Mouse (Mus musculus) lung, postnatal 0 days (tissue): ENCODE measurements around the gene Cmtm6. TPM values are rescaled to one million over a fixed set of nuclear protein-coding genes. Genes with fewer than 3 reads are reported as not detected.

Source experiments
- ATAC-seq: fragments of 200-750 bp; cut with Nextera tagmentation; 2 replicates; pipeline ENCODE4 v1.8.0; 2017; ENCODE audit warnings: moderate library complexity
- DNase-seq: peaks from one replicate; pipeline ENCODE4 v3.0.0-alpha.2; 2016; ENCODE audit warnings: low spot score
- H3K27ac ChIP-seq: fragments of 300-500 bp; sonication (generic); 2 replicates; pipeline ENCODE4 v1.5.1; 2014; ENCODE audit warnings: antibody characterized with exemption, mild to moderate bottlenecking, low read length, mixed read lengths
- H3K27me3 ChIP-seq: fragments of 300-500 bp; sonication (generic); replicated peaks from 2 replicates; pipeline ENCODE4 v1.6.1; 2014; ENCODE audit warnings: low read length, mixed read lengths; ENCODE audit not compliant: insufficient read depth
- H3K36me3 ChIP-seq: fragments of 300-500 bp; sonication (generic); 2 replicates; pipeline ENCODE4 v1.6.1; 2014; ENCODE audit warnings: low read length, mixed read lengths; ENCODE audit not compliant: insufficient read depth
- H3K4me1 ChIP-seq: fragments of 300-500 bp; sonication (generic); 2 replicates; pipeline ENCODE4 v1.6.1; 2014; ENCODE audit warnings: antibody characterized with exemption, low read depth, low read length, mixed read lengths; ENCODE audit not compliant: insufficient read depth
- H3K4me2 ChIP-seq: fragments of 300-500 bp; sonication (generic); replicated peaks from 2 replicates; pipeline ENCODE4 v1.6.1; 2014; ENCODE audit warnings: low read depth, mild to moderate bottlenecking, low read length, moderate library complexity, mixed read lengths
- H3K4me3 ChIP-seq: fragments of 300-500 bp; sonication (generic); 2 replicates; pipeline ENCODE4 v1.5.1; 2014; ENCODE audit warnings: low read depth, low read length
- H3K9ac ChIP-seq: fragments of 300-500 bp; sonication (generic); replicated peaks from 2 replicates; pipeline ENCODE4 v1.6.1; 2014; ENCODE audit warnings: low read depth, mild to moderate bottlenecking
- H3K9me3 ChIP-seq: fragments of 300-500 bp; sonication (generic); 2 replicates; pipeline ENCODE4 v1.6.1; 2016; ENCODE audit warnings: low read length, mixed read lengths
- CTCF ChIP-seq: IDR thresholded peaks from 2 replicates; pipeline ENCODE4 v1.5.1; 2016; ENCODE audit warnings: antibody characterized with exemption, mild to moderate bottlenecking
- EP300 ChIP-seq: IDR thresholded peaks from 2 replicates; pipeline ENCODE4 v1.6.1; 2016; ENCODE audit warnings: antibody characterized with exemption, mild to moderate bottlenecking, control low read depth
- WGBS: fragments of 180-500 bp; shearing (Covaris S2); extraction: QIAGEN DNeasy Blood & Tissue Kit; methylation state at CpG from one replicate; pipeline ENCODE4 v1.1.7; 2014; 5-methylcytosine and 5-hydroxymethylcytosine counted together
- polyA plus RNA-seq: library from polyadenylated mRNA; unstranded; fragments of >200 nt; fragmentation: Nextera tagmentation; extraction: Ambion mirVana; gene quantifications from 2 replicates; pipeline ENCODE4 v1.2.1, GENCODE M21; 2015

Gene Cmtm6
- polyA plus RNA-seq, 1 experiment from 2014 or later = 85.5 TPM

GRCm38 (mm10) chr9:114747466-114747865 is 16.6 kb downstream of the Cmtm6 start:
- no peak for ATAC-seq
- WGBS = 86% methylated on average over 12 of the region's 12 CpGs
- Histone ChIP-seq H3K9me3 (no peaks in the 10 kb centered on the region), H3K27me3 (no peaks in the 10 kb centered on the region), H3K4me1 (no peaks in the 10 kb centered on the region), H3K9ac (no peak overlapping the region), H3K4me2 (no peak overlapping the region), H3K4me3 (no peak overlapping the region), H3K27ac (no peak overlapping the region), H3K36me3 (peaks cover 14% of the 10 kb centered on the region)
- TF ChIP-seq CTCF = no peak
- no peak for DNase-seq

GRCm38 (mm10) chr9:114751582-114751981 is 20.7 kb downstream of the Cmtm6 start:
- no peak for ATAC-seq
- H3K36me3 ChIP-seq = peaks cover 14% of the 10 kb centered on the region
- no peak for DNase-seq
- H3K9ac ChIP-seq = no peak overlapping the region
- H3K4me3 ChIP-seq = no peak overlapping the region
- no peak overlapping the region for H3K27ac ChIP-seq
- WGBS = 77% methylated on average over 3 of the region's 3 CpGs
- no peaks in the 10 kb centered on the region for H3K27me3 ChIP-seq
- no peaks in the 10 kb centered on the region for H3K9me3 ChIP-seq
- H3K4me1 ChIP-seq = no peaks in the 10 kb centered on the region
- TF ChIP-seq CTCF (peak; percentile 31; the same call in 1 of the 2 replicates), EP300 (no peak)
- H3K4me2 ChIP-seq = no peak overlapping the region

GRCm38 (mm10) chr9:114752311-114752710 is 21.4 kb downstream of the Cmtm6 start:
- H3K27me3 ChIP-seq = no peaks in the 10 kb centered on the region
- WGBS = 74% methylated on average over 9 of the region's 9 CpGs
- DNase-seq (no peak), ATAC-seq (no peak)
- no peak overlapping the region for H3K4me3 ChIP-seq
- peak overlapping the region; percentile 57; the same call in 1 of the 2 replicates for H3K4me2 ChIP-seq
- no peak overlapping the region for H3K27ac ChIP-seq
- TF ChIP-seq EP300 (no peak), CTCF (no peak)
- peaks cover 13% of the 10 kb centered on the region for H3K36me3 ChIP-seq
- H3K9me3 ChIP-seq = no peaks in the 10 kb centered on the region
- no peaks in the 10 kb centered on the region for H3K4me1 ChIP-seq
- H3K9ac ChIP-seq = no peak overlapping the region

GRCm38 (mm10) chr9:114752863-114753484 is 22.1 kb downstream of the Cmtm6 start:
- Histone ChIP-seq H3K9ac (peak overlapping the region; percentile 17), H3K27ac (peak overlapping the region; percentile 47), H3K4me2 (peak overlapping the region; percentile 57), H3K36me3 (peaks cover 7% of the 10 kb centered on the region), H3K4me3 (peak overlapping the region; percentile 44), H3K4me1 (no peaks in the 10 kb centered on the region), H3K9me3 (no peaks in the 10 kb centered on the region), H3K27me3 (no peaks in the 10 kb centered on the region)
- ATAC-seq (peak; percentile 96), DNase-seq (peak; percentile 97)
- no peak for TF ChIP-seq EP300
- peak; percentile 100 for TF ChIP-seq CTCF
- 6% methylated on average over 34 of the region's 36 CpGs for WGBS

GRCm38 (mm10) chr9:114758272-114758671 is 27.4 kb downstream of the Cmtm6 start:
- no peak for TF ChIP-seq EP300
- no peak for TF ChIP-seq CTCF
- WGBS = 63% methylated on average over 7 of the region's 7 CpGs

GRCm38 (mm10) chr9:114758801-114759200 is 27.9 kb downstream of the Cmtm6 start:
- DNase-seq (no peak), ATAC-seq (no peak)
- TF ChIP-seq CTCF (no peak), EP300 (no peak)
- H3K4me3 ChIP-seq = no peak overlapping the region
- H3K27me3 ChIP-seq = no peaks in the 10 kb centered on the region
- H3K9me3 ChIP-seq = no peaks in the 10 kb centered on the region
- no peaks in the 10 kb centered on the region for H3K4me1 ChIP-seq
- H3K9ac ChIP-seq = no peak overlapping the region
- 0 out of 2 replicates have a peak, but pooled peaks cover 3% of the 10 kb centered on the region for H3K36me3 ChIP-seq
- no peak overlapping the region for H3K4me2 ChIP-seq
- no peak overlapping the region for H3K27ac ChIP-seq
- WGBS = 82% methylated on average over 5 of the region's 5 CpGs

More at GRCm38 (mm10) chr9:114758272-114758671, 27.4 kb downstream of the Cmtm6 start:
- no peak overlapping the region for H3K9ac ChIP-seq
- DNase-seq = no peak
- no peak overlapping the region for H3K4me3 ChIP-seq
- H3K27ac ChIP-seq = no peak overlapping the region
- no peaks in the 10 kb centered on the region for H3K9me3 ChIP-seq
- no peaks in the 10 kb centered on the region for H3K4me1 ChIP-seq
- H3K27me3 ChIP-seq = no peaks in the 10 kb centered on the region
- ATAC-seq = no peak
- H3K36me3 ChIP-seq = 0 out of 2 replicates have a peak, but pooled peaks cover 3% of the 10 kb centered on the region
- no peak overlapping the region for H3K4me2 ChIP-seq
